Mouse (Mus musculus) small intestine, adult 2 months (tissue): ENCODE data around the gene Nptx2. TPM values are rescaled to one million over a fixed set of nuclear protein-coding genes. Genes with fewer than 3 reads are reported as not detected.

ENCODE experiments used
- H3K27ac ChIP-seq: fragments of 200-500 bp; 2 replicates; pipeline ENCODE4 v1.5.1; 2012; ENCODE audit warnings: low read depth, low read length, control low read depth, inconsistent platforms; ENCODE audit not compliant: insufficient read depth
- H3K27me3 ChIP-seq: fragments of 200-500 bp; 2 replicates; pipeline ENCODE4 v1.6.1; 2012; ENCODE audit warnings: mild to moderate bottlenecking, moderate library complexity, low read length, inconsistent platforms; ENCODE audit not compliant: control insufficient read depth, insufficient read depth
- H3K36me3 ChIP-seq: fragments of 200-500 bp; 2 replicates; pipeline ENCODE4 v1.6.1; 2012; ENCODE audit warnings: mild to moderate bottlenecking, low read length, control low read depth, inconsistent platforms; ENCODE audit not compliant: control insufficient read depth, insufficient read depth
- H3K4me1 ChIP-seq: fragments of 200-500 bp; 2 replicates; pipeline ENCODE4 v1.6.1; 2012; ENCODE audit warnings: low read length, inconsistent platforms, mixed read lengths; ENCODE audit not compliant: control insufficient read depth, insufficient read depth, insufficient read length
- H3K4me3 ChIP-seq: fragments of 200-500 bp; 2 replicates; pipeline ENCODE4 v1.5.1; 2012; ENCODE audit warnings: low read depth, mild to moderate bottlenecking, control low read depth, inconsistent platforms, low read length, moderate library complexity
- CTCF ChIP-seq: fragments of 200-500 bp; IDR thresholded peaks from 2 replicates; pipeline ENCODE4 v1.5.1; 2012; ENCODE audit warnings: low read depth, mild to moderate bottlenecking, control low read depth, inconsistent platforms, low read length, moderate library complexity, mixed read lengths; ENCODE audit not compliant: insufficient replicate concordance, insufficient read length; ENCODE audit errors: extremely low read depth
- POLR2A ChIP-seq: fragments of 200-500 bp; IDR thresholded peaks from 2 replicates; pipeline ENCODE4 v1.6.1; 2012; ENCODE audit warnings: low read depth, mild to moderate bottlenecking, control low read depth, inconsistent platforms, low read length, moderate library complexity
- WGBS: fragments of 180-500 bp; shearing (Covaris S2); methylation state at CpG from one replicate; pipeline ENCODE4 v1.1.7; 2018; 5-methylcytosine and 5-hydroxymethylcytosine counted together
- polyA plus RNA-seq: library from polyadenylated mRNA; depleted of rRNA; stranded (reverse); fragments of >200 nt; gene quantifications from 2 replicates; pipeline ENCODE4 v1.2.3, GENCODE M21; 2012

Gene Nptx2
- polyA plus RNA-seq, 1 experiment, result 3.2 TPM

DNA sequence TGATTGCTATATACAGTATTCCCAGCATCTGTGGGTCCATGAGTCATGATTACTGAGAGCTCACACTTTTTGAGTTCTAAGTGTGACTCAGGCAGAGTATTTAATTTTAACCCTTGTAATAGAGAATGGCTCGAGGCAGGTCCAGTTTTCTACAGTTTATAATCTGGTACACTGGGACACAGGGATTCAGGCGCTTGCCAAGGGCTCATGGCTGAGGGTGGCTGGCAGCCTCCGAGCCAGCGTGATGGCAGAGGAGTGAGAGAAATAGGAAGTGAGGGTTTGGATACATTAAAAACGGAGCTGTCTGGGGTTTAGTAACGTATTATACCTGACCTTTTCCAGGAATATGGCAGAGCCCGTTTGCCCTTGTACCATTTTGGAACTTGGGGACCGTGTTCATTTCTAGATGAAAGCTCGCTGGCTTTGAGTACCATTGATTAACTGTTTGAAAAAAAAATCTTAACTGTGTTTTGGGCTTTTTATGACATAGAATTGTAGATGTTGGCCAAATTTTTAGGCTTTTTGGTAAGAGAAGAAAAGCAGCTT is 1.7 kb downstream of the Nptx2 start:
- WGBS, result 20% methylated on average over 9 of the region's 9 CpGs
- H3K27me3 ChIP-seq, result peaks cover 28% of the 10 kb centered on the region
- H3K27ac ChIP-seq, result no peak overlapping the region
- H3K4me3 ChIP-seq, result no peak overlapping the region
- TF ChIP-seq CTCF (no peak), POLR2A (no peak)
- no peaks in the 10 kb centered on the region for H3K36me3 ChIP-seq
- peaks cover 10% of the 10 kb centered on the region for H3K4me1 ChIP-seq

GRCm38 (mm10) chr5:144548079-144548631 is 2.5 kb downstream of the Nptx2 start:
- H3K27me3 ChIP-seq, result peaks cover 28% of the 10 kb centered on the region
- H3K27ac ChIP-seq, result no peak overlapping the region
- TF ChIP-seq POLR2A, result no peak
- no peak for TF ChIP-seq CTCF
- peak overlapping the region; percentile 20; the same call in 1 of the 2 replicates for H3K4me3 ChIP-seq
- peaks cover 10% of the 10 kb centered on the region for H3K4me1 ChIP-seq
- H3K36me3 ChIP-seq, result no peaks in the 10 kb centered on the region
- WGBS, result 10% methylated on average over 21 of the region's 21 CpGs

DNA sequence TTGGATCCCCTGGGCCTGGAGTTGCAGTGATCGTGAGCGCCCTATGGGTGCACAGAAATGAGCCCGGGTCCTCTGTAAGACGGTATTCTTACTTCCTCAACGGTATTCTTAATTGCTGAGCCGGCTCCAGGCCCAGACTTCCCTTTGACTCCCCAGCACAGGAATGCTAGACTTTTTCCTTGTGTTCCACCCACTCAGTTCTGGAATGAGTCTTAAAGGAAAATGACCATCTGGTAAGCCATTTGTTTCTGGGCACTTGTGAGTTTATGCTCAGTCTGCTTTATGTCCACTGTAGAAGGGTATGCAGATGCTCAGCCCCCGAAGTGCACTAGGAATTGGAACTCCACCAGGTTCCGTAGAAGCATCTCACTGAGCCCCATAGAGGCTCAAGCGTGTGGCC is 4.3 kb downstream of the Nptx2 start:
- H3K4me3 ChIP-seq, result no peak overlapping the region
- 72% methylated on average over 9 of the region's 9 CpGs for WGBS
- H3K27me3 ChIP-seq, result peaks cover 23% of the 10 kb centered on the region
- H3K36me3 ChIP-seq, result no peaks in the 10 kb centered on the region
- H3K27ac ChIP-seq, result no peak overlapping the region
- TF ChIP-seq POLR2A (no peak), CTCF (no peak)
- peaks cover 10% of the 10 kb centered on the region for H3K4me1 ChIP-seq

GRCm38 (mm10) chr5:144550622-144551137 is 5.0 kb downstream of the Nptx2 start:
- H3K36me3 ChIP-seq, result no peaks in the 10 kb centered on the region
- H3K27ac ChIP-seq, result no peak overlapping the region
- 60% methylated on average over 5 of the region's 5 CpGs for WGBS
- H3K4me1 ChIP-seq, result peaks cover 7% of the 10 kb centered on the region
- TF ChIP-seq POLR2A (no peak), CTCF (no peak)
- peaks cover 18% of the 10 kb centered on the region for H3K27me3 ChIP-seq
- no peak overlapping the region for H3K4me3 ChIP-seq

DNA sequence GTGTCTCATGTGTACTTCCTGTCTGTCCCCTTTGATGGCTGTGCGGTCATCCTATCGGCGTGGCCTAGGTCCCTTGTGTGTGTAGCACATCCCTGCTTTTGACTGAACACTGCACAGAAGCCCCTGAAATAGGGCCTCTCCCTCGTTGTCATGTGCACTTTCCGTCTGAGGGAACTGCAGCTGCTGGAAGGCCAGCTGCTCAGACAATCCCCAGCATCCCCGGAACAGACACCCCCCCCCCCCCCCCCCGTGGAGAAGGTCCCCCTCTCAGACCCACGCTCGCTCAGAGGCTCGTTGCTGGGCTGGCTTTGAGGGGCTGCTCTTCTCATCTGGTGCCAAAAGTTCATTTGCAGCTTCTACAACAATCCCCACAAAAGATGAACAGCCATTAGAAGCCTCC is 11.0 kb downstream of the Nptx2 start:
- H3K4me1 ChIP-seq, result no peaks in the 10 kb centered on the region
- TF ChIP-seq CTCF, result no peak
- TF ChIP-seq POLR2A, result no peak
- no peak overlapping the region for H3K27ac ChIP-seq
- WGBS, result 55% methylated on average over 10 of the region's 10 CpGs
- H3K27me3 ChIP-seq, result no peaks in the 10 kb centered on the region
- no peaks in the 10 kb centered on the region for H3K36me3 ChIP-seq
- no peak overlapping the region for H3K4me3 ChIP-seq

GRCm38 (mm10) chr5:144557363-144557762 is 11.7 kb downstream of the Nptx2 start:
- no peaks in the 10 kb centered on the region for H3K4me1 ChIP-seq
- TF ChIP-seq POLR2A (no peak), CTCF (no peak)
- H3K27me3 ChIP-seq, result no peaks in the 10 kb centered on the region
- no peaks in the 10 kb centered on the region for H3K36me3 ChIP-seq
- 65% methylated on average over 8 of the region's 8 CpGs for WGBS
- H3K27ac ChIP-seq, result no peak overlapping the region
- H3K4me3 ChIP-seq, result no peak overlapping the region

GRCm38 (mm10) chr5:144558481-144558880 is 12.8 kb downstream of the Nptx2 start:
- Histone ChIP-seq H3K4me1 (no peaks in the 10 kb centered on the region), H3K27ac (no peak overlapping the region), H3K36me3 (no peaks in the 10 kb centered on the region), H3K4me3 (no peak overlapping the region), H3K27me3 (no peaks in the 10 kb centered on the region)
- no peak for TF ChIP-seq POLR2A
- no peak for TF ChIP-seq CTCF
